Mouse (Mus musculus) kidney, adult 2 months (tissue): ENCODE results near the gene Btbd2. TPM values are rescaled to one million over a fixed set of nuclear protein-coding genes. Genes with fewer than 3 reads are reported as not detected.

Source experiments
- DNase-seq: peaks from one replicate; pipeline ENCODE4 v3.0.0; 2021
- H3K27ac ChIP-seq: fragments of 200-500 bp; 2 replicates; pipeline ENCODE4 v1.5.1; 2012; ENCODE audit warnings: low read depth, low read length, control low read depth, inconsistent platforms; ENCODE audit not compliant: insufficient read depth
- H3K27me3 ChIP-seq: fragments of 200-500 bp; replicated peaks from 2 replicates; pipeline ENCODE4 v1.6.1; 2012; ENCODE audit warnings: mild to moderate bottlenecking, moderate library complexity, low read length, inconsistent platforms; ENCODE audit not compliant: control insufficient read depth, insufficient read depth
- H3K36me3 ChIP-seq: fragments of 200-500 bp; 2 replicates; pipeline ENCODE4 v1.6.1; 2012; ENCODE audit warnings: mild to moderate bottlenecking, moderate library complexity, low read length, inconsistent platforms; ENCODE audit not compliant: control insufficient read depth, insufficient read depth
- H3K4me1 ChIP-seq: fragments of 200-500 bp; 2 replicates; pipeline ENCODE4 v1.6.1; 2011; ENCODE audit warnings: low read length; ENCODE audit not compliant: control insufficient read depth, insufficient read depth
- H3K4me3 ChIP-seq: fragments of 200-500 bp; 2 replicates; pipeline ENCODE4 v1.5.1; 2011; ENCODE audit warnings: mild to moderate bottlenecking, low read depth, low read length, control low read depth; ENCODE audit not compliant: insufficient read depth
- CTCF ChIP-seq: fragments of 200-500 bp; conservative IDR thresholded peaks from 2 replicates; pipeline ENCODE4 v1.5.1; 2011; ENCODE audit warnings: low read depth, mild to moderate bottlenecking, control low read depth, low read length, moderate library complexity, mixed read lengths; ENCODE audit not compliant: insufficient read depth, insufficient read length
- POLR2A ChIP-seq: fragments of 200-500 bp; IDR thresholded peaks from one replicate; pipeline ENCODE4 v1.6.1; 2011; ENCODE audit warnings: low read depth, low read length, control low read depth
- WGBS: fragments of 180-500 bp; shearing (Covaris S2); methylation state at CpG from one replicate; pipeline ENCODE4 v1.1.7; 2018; 5-methylcytosine and 5-hydroxymethylcytosine counted together
- polyA plus RNA-seq: library from polyadenylated mRNA; depleted of rRNA; stranded (reverse); fragments of >200 nt; gene quantifications from 2 replicates; pipeline ENCODE4 v1.2.3, GENCODE M21; 2012; rRNA removed

Btbd2 gene
- polyA plus RNA-seq, 1 experiment = 77.7 TPM

GRCm38 (mm10) chr10:80604988-80605387, 51.9 kb downstream of the Btbd2 start:
- H3K27ac ChIP-seq = no peak overlapping the region
- H3K27me3 ChIP-seq = no peaks in the 10 kb centered on the region
- WGBS = 83% methylated on average over 2 of the region's 2 CpGs
- no peaks in the 10 kb centered on the region for H3K36me3 ChIP-seq
- no peak overlapping the region for H3K4me3 ChIP-seq
- H3K4me1 ChIP-seq = peaks cover 8% of the 10 kb centered on the region
- no peak for DNase-seq
- TF ChIP-seq CTCF = no peak
- TF ChIP-seq POLR2A = no peak

DNA sequence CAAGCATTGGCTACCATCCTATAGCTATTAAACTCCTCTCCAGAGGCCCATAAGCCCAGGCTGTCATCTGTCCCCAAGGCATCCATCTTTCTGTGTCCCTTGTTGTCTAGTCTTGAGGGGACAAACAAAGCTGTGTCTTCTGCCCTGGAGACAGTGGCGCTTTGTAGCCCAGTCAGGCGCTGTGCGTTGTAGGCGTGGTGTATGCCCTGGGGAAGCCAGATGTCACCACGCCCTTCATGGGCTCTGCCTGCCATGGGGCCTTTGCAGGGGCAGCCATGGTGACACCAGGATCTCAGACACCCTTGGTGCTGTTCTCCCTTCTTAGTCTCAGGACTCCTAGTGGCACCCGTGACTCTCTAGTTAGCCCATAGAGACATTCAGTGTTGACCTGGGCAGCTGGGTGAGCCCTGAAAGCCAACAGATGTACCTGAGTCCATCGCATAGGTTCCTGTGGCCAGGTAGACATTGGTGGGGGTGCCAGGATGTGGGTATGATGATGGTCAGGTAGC, 52.8 kb downstream of the Btbd2 start:
- Histone ChIP-seq H3K27me3 (no peaks in the 10 kb centered on the region), H3K4me1 (peaks cover 8% of the 10 kb centered on the region), H3K36me3 (no peaks in the 10 kb centered on the region), H3K4me3 (no peak overlapping the region), H3K27ac (no peak overlapping the region)
- no peak for DNase-seq
- TF ChIP-seq CTCF = no peak
- no peak for TF ChIP-seq POLR2A
- 91% methylated on average over 7 of the region's 7 CpGs for WGBS

- 25% methylated on average over 7 of the region's 7 CpGs for WGBS
- no peak for DNase-seq
- H3K27me3 ChIP-seq = no peaks in the 10 kb centered on the region
- H3K4me3 ChIP-seq = peak overlapping the region; percentile 87
- H3K27ac ChIP-seq = peak overlapping the region; percentile 67
- no peaks in the 10 kb centered on the region for H3K36me3 ChIP-seq
- H3K4me1 ChIP-seq = peaks cover 8% of the 10 kb centered on the region
- TF ChIP-seq CTCF = no peak
- TF ChIP-seq POLR2A = no peak
Observed at GRCm38 (mm10) chr10:80603364-80603763, 53.5 kb downstream of the Btbd2 start.

GRCm38 (mm10) chr10:80602698-80603325, 54.1 kb downstream of the Btbd2 start, which contains the start of the genes Scamp4 and Adat3:
Scamp4 (plus strand) TSS chr10:80602872.
Adat3 (plus strand) TSS chr10:80602880.
- H3K27me3 ChIP-seq = no peaks in the 10 kb centered on the region
- peak within 1 kb of the TSS; percentile 67 for H3K27ac ChIP-seq
- DNase-seq = peak; percentile 97
- under 1% methylated on average over 54 of the region's 54 CpGs for WGBS
- peaks cover 8% of the 10 kb centered on the region for H3K4me1 ChIP-seq
- H3K36me3 ChIP-seq = no peaks in the 10 kb centered on the region
- H3K4me3 ChIP-seq = peak within 1 kb of the TSS; percentile 87
- TF ChIP-seq CTCF = no peak
- TF ChIP-seq POLR2A = no peak

GRCm38 (mm10) chr10:80596318-80596717, 60.6 kb downstream of the Btbd2 start:
- H3K27me3 ChIP-seq = no peaks in the 10 kb centered on the region
- H3K27ac ChIP-seq = no peak overlapping the region
- no peak for DNase-seq
- no peak overlapping the region for H3K4me3 ChIP-seq
- no peaks in the 10 kb centered on the region for H3K4me1 ChIP-seq
- no peak for TF ChIP-seq POLR2A
- TF ChIP-seq CTCF = no peak
- no peaks in the 10 kb centered on the region for H3K36me3 ChIP-seq
- WGBS = 62% methylated on average over 4 of the region's 4 CpGs

Other genes with a start within 250 kb of the Btbd2 start
- gene Tcf3, start 223.4 kb downstream of the Btbd2 start, polyA plus RNA-seq = 33.3 and 38.6 TPM in 2 replicates
- gene Onecut3, start 162.2 kb downstream of the Btbd2 start, polyA plus RNA-seq = 0.03 TPM in 1 of 2 replicates, not detected in the other
- 0.17 and 0.46 TPM in 2 replicates for gene Atp8b3, start 117.9 kb downstream of the Btbd2 start, polyA plus RNA-seq
- gene Rexo1, start 95.5 kb downstream of the Btbd2 start, polyA plus RNA-seq = 28.7 and 37.9 TPM in 2 replicates
- gene Klf16, start 79.8 kb downstream of the Btbd2 start, polyA plus RNA-seq = 8.7 and 10.7 TPM in 2 replicates
- gene Abhd17a, start 66.7 kb downstream of the Btbd2 start, polyA plus RNA-seq = 175 and 221 TPM in 2 replicates
- gene Scamp4, start 54.2 kb downstream of the Btbd2 start, polyA plus RNA-seq = 96.0 and 98.2 TPM in 2 replicates
- 3.4 and 4.4 TPM in 2 replicates for gene Adat3, start 54.2 kb downstream of the Btbd2 start, polyA plus RNA-seq
- gene Gm49322, start 51.0 kb downstream of the Btbd2 start, polyA plus RNA-seq = 0.91 and 1.6 TPM in 2 replicates
- 166 and 193 TPM in 2 replicates for gene Csnk1g2, start 34.2 kb downstream of the Btbd2 start, polyA plus RNA-seq
- gene Mknk2, start 21.0 kb upstream of the Btbd2 start, polyA plus RNA-seq = 163 and 210 TPM in 2 replicates
- gene Mob3a, start 44.9 kb upstream of the Btbd2 start, polyA plus RNA-seq = 14.3 and 19.5 TPM in 2 replicates
- 36.8 and 39.5 TPM in 2 replicates for gene Izumo4, start 45.1 kb upstream of the Btbd2 start, polyA plus RNA-seq
- gene Ap3d1, start 85.2 kb upstream of the Btbd2 start, polyA plus RNA-seq = 87.7 and 105 TPM in 2 replicates
- 18.4 and 19.5 TPM in 2 replicates for gene Dot1l, start 98.1 kb upstream of the Btbd2 start, polyA plus RNA-seq
- gene Sf3a2, start 141.1 kb upstream of the Btbd2 start, polyA plus RNA-seq = 22.6 and 23.1 TPM in 2 replicates
- 36.9 and 39.3 TPM in 2 replicates for gene Plekhj1, start 141.6 kb upstream of the Btbd2 start, polyA plus RNA-seq
- gene Amh, start 148.2 kb upstream of the Btbd2 start, polyA plus RNA-seq = 0.17 and 0.23 TPM in 2 replicates
- 0.20 and 3.2 TPM in 2 replicates for gene Jsrp1, start 156.4 kb upstream of the Btbd2 start, polyA plus RNA-seq
- gene Oaz1, start 169.6 kb upstream of the Btbd2 start, polyA plus RNA-seq = 1,045 and 1,074 TPM in 2 replicates
- gene Lingo3, start 187.0 kb upstream of the Btbd2 start, polyA plus RNA-seq = 0.03 and 0.09 TPM in 2 replicates
- 79.0 and 98.1 TPM in 2 replicates for gene Lsm7, start 198.1 kb upstream of the Btbd2 start, polyA plus RNA-seq
- gene Sppl2b, start 198.2 kb upstream of the Btbd2 start, polyA plus RNA-seq = 58.2 and 88.0 TPM in 2 replicates
- 0.33 and 0.52 TPM in 2 replicates for gene Tmprss9, start 214.8 kb upstream of the Btbd2 start, polyA plus RNA-seq
- gene Timm13, start 243.9 kb upstream of the Btbd2 start, polyA plus RNA-seq = 375 and 474 TPM in 2 replicates